Mouse (Mus musculus) B cell, adult 67 days (primary cell): ENCODE results near the gene Rbm12b1. TPM values are rescaled to one million over a fixed set of nuclear protein-coding genes. Genes with fewer than 3 reads are reported as not detected.

ENCODE experiments used
- total RNA-seq, 2 experiments: library from RNA; stranded (reverse); gene quantifications; 4 replicates each; pipeline ENCODE4 v1.2.4; 2023

Gene Rbm12b1
- total RNA-seq, result 10 to 100 TPM; 29.0 to 29.2 TPM

DNA sequence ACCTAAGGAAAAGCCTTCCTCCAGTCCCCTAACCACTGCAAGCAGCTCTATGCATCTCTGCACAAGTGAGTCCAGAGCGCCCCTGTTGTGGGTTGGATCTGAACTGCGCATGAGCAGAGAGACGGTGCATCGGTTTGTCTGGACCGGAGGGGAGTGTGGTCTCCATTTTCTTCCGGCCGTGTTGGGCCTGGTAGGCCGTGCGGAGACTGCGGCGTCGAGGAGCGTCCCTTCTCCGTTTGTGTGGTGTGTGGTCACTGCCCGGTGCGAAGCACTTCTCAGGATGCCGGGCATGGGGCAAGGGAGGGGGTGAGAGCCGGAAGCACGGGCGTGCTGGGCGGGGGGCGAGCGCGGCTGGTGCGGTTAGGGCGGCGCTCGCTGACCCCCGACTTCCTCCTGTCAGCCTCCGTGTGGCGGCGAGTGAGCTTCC lies at the start of gene Rbm12b1:
Gene Rbm12b1 (plus strand): TSS at position 124 of the 427 bp plus-strand sequence.

DNA sequence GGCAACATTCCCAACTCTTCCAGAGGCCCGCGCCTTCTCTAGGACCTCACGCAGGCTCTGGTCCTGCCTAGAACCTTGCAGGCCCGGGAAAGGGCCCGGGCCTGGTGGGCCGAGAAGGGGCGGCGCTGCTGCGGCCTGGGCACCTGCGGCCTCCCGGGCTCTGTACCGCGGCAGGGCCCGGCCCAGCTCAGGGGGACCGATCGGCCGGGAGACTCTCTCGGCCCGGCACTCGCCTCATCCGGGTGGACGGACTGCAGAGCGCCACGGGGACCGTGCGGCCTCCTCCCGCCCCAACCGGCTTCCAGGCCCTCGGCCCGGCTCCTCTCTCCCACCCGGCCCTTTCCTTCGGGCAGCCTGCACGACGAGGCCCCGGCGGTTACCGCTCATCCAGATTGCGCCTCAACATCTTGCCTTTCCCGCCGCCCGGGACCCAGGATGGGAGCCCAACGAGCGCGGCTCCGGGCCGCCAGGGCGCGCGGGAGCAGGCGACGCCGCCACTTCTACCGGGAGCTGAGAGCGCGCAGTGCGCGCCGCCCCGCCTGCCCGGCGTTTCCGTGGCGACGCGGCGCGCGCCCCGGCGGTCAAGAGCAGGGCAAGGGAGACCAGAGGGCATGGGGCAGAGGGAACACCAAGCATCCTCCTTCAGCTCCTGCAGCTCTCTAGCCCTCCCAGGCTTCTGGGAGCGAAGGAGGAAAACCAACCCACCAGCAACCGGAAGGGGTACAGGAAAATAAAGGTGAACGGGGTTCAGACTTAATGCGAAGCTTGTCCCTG lies 31.4 kb downstream of the Rbm12b1 start, which contains the start of gene Fam92a:
Gene Fam92a (minus strand): TSS at position 698 of the 774 bp plus-strand sequence.

Other genes starting within 250 kb of the Rbm12b1 start
- not detected for gene Gm10604, start 159.0 kb upstream of the Rbm12b1 start, total RNA-seq
- 10 to 100 TPM; 33.7 to 34.6 TPM for gene Rbm12b2, start 50.8 kb upstream of the Rbm12b1 start, total RNA-seq
- 1 to 10 TPM; 5.1 to 6.8 TPM for gene Fam92a, start 31.8 kb downstream of the Rbm12b1 start, total RNA-seq